Mouse (Mus musculus) heart, adult 8-10 months (tissue): Measurements from ENCODE around the gene Naa30. TPM values are rescaled to one million over a fixed set of nuclear protein-coding genes. Genes with fewer than 3 reads are reported as not detected.
"Not testable (repeated sequence)": the region's sequence is repeated elsewhere in the genome, so short reads cannot be mapped to it uniquely, and the experiment has no call there.

Source experiments
- DNase-seq: peaks from one replicate; pipeline ENCODE4 v3.0.0; 2022; ENCODE audit warnings: low spot score
- total RNA-seq, 4 experiments: library from RNA; stranded (reverse); gene quantifications; 2 replicates each; pipeline ENCODE4 v1.2.4; 2022

The Naa30 gene
- total RNA-seq, result 10 to 100 TPM; 15.5 to 18.7 (median 16.0) TPM

DNA sequence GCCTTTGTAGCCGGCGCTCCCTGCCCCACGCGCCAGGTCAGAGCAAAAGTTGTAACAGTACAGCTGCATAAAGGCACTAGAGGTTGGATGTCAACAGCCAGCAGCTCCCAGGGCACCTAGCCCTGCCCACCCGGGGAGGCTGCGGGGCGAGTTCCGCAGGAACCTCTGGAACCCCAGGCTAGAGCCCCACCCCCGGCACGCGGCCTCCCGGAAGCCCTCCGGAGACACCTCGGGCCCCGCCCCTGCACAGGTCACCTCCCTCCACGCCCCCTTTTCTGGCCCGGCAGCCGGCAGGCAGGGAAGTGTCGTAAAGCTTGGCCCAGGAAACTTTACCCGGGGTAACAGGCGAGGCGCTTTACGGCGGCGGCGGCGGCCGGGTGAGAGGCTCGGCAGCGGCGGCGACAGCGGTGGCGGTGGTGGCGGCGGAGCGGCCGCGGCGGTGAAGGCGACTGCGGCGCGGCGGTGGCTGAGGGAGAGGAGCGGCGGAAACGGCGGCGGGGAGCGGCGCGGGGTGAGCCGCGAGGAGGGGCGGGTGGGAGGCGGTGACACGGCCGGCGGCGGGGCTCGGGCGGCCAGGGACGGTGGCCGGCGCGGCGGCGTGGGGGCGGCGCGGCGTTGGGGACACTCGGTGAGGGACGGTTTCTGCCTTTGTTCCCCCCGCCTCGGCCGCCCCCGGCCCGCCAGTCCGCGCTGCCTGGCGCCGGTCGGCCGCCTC is at the start of gene Naa30:
Gene Naa30, plus strand, starts transcription at position 360 of the 715 bp plus-strand sequence.
- peak; percentile 99 for DNase-seq

DNA sequence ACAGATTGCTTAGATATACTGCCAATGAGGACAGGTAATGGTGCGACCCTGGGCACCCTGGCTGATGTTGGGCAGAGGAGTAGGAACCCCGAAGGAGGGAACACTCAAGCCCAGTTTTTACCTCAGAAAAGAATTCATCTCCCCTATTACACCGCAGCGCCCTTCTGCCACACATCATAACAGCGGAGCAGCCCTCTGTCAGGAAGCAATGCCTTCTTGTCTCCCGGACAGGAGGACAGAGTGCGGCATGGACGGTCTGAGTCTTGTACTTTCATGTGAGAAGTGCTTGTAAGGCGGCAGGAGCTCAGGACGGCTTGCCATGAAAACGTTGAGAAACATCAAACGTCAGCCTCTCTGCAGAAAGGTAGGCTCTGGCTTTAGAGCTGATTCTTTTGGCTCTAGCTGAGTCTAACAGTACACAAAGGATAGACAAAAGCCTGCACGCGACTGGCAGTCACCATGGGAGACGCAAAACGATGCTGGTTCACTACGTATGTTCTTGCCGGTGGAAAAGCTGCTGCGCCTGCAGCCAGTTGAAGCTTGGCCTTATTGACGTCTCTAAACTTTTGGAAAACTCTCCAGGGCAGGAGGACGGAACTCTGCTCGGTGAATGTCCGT is 44.8 kb upstream of the Naa30 start:
- DNase-seq, result no peak

DNA sequence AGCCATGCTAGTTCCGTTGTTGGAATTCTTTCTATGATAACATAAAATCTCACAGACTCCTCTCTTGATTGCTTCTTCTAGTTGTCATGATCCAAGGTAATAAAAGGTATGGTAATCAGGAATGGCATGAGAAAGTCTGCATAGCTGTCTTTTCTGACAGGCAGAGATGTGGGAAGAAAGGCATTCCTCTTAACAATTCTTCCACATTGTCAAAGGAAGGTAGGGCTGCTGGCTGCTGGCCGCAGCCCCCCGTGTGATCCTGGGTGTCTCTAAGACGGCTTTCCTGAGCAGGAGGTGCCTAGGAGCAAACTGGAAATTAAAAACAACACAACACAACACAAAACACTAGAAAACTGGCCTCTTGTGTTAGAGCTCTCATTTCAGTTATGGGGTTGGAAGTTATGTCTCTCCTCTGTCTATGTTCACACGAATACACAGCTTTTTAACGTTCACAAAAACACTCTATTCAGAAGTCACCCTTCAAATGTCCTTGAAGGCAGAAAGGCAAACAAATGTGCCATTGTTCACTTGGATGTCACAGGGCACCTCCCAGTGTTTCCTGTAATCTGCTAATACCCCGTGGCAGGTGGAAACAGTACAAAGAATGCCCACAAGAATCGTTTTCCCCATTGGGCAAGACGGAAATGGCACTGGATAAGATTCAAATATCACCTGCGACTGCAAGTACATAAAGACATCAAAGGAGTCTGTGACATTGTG is 43.3 kb upstream of the Naa30 start:
- DNase-seq, result no peak

DNA sequence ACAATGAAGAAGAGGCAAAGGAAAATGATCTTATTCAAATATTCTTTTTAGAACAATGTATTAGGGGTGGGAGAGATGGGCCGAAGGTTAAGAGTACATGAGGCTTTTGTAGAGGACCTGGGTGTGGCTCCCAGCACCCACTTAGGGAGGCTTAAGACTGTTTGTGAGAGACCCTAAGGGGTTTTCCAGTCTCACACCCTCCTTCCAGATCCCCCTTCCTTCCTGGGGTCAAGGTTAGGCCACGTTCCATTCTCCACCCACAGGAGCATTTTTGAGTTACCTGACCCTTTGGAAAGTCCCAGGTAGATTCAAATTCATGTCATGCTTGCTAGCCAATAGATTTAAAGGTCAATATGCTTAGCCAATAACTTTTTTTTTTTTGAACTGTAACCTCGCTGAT is 39.6 kb upstream of the Naa30 start:
- DNase-seq, result no peak

DNA sequence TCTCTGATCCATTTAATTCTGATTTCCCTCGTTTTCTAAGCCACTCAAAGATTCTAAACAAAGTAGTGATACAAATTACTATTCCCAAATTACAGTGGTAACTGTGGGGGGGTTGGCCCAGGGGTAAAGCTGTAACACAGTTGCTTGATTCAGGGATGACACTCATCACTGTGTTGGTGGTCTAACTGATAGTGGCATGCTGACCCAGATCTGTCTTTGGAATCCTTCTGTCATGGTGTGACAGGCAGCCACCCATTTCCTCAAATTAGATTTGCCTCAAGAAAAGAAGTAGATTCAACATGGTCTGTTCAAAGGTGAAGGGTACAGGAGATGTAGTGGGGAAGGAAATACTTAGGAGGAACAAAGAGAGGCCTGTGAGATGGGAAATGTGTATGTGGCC is 33.9 kb upstream of the Naa30 start:
- no peak for DNase-seq

DNA sequence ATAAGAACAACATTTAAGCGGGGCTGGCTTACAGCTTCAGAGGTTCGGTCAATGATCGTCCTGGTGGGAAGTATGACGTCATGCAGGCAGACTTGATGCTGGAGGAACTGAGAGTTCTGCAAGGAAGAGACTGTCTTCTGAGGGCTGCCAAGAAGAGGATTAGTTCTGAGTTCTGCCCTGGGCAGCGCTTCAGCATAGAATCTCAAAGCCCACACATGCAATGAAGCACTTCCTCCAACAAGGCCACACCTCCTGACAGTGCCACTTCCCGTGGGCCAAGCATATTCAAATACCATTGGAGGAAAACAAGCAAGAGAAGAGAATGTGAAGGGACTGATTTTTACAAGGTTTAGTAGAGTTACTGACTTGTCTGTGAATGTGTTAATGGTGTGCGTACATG is 31.3 kb upstream of the Naa30 start:
- no peak for DNase-seq

DNA sequence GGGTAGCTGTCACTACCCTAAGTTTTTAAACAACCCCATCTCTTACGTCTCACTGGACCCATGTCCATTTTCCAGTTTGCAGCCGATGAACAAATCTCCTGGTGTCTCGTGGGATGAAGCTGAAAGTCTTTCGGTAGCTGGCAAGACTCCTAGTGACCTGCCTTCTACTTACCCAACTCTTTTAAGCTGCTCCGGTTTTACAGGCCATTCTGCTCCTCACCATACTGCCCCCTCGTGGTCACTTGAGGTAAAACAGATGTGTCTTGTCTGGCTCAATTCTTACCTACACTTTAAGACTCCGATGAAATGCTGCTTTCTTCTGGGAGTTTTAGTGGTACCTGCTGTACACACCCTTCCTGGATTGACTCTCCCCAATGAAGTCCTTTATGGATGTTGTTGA is 18.2 kb upstream of the Naa30 start:
- peak; percentile 50 for DNase-seq

DNA sequence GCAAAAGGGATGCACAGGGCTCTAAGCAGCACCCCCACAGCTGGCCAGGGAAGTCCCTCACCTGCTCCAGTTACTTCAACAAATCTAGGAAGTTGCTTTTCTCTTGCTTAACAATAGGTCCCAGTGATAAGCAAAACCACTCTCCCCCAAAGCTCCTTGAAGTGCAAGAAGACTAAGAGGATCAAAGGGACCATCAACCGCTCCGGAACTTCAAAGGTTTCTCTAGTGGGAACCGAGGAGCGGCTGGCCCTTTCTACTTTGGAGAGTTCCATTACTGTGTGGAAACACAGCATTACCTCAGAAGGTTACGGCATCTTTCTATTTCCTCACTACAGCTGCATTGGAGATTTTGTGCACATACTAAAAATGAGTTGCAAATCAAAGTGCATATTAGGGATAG is 16.5 kb upstream of the Naa30 start:
- no peak for DNase-seq

DNA sequence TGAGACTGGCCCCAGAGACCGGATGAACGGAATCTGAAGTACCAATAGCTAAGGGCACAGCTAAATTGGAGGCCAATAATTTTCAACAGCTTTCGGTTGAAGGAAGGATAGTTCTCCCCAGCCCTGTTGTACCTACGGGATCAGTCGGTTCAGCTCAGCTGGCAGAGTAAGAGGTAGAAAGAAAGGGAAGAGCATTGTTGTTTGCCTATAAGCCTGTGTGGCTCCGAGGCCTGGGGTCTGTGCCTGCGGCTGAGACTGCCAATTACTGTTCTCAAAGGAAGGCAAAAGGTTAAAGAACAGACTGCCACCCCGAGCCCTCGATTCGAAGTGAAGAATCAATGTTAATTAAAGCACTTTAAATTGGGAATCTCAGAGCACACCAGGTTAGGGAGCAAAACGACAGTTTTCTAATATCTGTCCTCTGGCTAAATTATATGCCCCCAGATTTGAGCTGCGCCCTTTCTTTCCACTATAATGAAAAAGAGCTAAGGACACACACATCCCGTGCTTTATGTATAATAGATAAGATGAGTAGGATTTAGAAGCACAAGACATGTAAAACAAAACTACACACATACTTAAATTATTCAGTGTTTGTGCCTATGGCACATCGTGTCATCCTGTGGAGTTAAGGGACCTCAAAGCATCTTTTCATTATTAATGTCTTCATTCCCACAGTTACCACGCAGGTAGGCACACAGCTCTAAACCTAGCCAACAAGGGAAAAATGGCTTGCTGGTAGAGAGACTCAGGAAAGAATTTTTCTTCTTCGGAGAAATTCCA is 13.7 kb upstream of the Naa30 start:
- no peak for DNase-seq

DNA sequence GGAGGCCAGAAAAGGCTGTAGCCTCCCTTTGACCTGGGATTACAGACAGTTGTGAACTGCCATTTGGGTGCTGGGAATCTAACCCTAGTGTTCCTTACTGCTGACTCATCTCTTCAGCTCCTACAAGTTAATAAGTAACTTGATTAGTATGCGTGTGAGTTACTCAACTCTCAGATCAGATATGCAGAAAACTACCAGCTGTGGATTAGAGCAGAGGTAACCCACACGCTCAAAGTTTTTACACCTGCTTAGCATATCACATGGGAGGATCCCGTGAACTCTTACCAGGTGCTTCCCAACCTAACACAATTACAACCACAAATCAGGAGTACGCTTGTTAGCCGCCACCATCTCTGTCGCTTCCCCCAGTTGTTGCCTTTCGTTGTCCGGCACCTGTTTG is 740 bp upstream of the Naa30 start:
- DNase-seq, result no peak

DNA sequence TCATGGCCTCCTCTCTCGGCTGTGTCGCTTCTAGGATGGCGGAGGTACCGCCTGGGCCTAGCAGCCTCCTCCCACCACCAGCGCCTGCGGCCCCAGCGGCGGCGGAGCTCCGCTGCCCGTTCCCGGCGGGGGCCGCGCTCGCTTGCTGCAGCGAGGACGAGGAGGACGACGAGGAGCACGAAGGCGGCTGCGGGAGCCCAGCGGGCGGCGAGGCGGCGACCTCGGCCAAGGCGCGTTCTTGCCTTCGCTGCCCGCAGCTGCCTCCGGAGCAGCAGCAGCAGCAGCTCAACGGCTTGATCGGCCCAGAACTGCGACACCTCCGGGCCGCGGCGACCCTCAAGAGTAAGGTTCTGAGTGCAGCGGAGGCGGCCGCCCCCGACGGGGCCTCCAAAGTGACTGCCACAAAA is 559 bp downstream of the Naa30 start:
- no peak for DNase-seq

DNA sequence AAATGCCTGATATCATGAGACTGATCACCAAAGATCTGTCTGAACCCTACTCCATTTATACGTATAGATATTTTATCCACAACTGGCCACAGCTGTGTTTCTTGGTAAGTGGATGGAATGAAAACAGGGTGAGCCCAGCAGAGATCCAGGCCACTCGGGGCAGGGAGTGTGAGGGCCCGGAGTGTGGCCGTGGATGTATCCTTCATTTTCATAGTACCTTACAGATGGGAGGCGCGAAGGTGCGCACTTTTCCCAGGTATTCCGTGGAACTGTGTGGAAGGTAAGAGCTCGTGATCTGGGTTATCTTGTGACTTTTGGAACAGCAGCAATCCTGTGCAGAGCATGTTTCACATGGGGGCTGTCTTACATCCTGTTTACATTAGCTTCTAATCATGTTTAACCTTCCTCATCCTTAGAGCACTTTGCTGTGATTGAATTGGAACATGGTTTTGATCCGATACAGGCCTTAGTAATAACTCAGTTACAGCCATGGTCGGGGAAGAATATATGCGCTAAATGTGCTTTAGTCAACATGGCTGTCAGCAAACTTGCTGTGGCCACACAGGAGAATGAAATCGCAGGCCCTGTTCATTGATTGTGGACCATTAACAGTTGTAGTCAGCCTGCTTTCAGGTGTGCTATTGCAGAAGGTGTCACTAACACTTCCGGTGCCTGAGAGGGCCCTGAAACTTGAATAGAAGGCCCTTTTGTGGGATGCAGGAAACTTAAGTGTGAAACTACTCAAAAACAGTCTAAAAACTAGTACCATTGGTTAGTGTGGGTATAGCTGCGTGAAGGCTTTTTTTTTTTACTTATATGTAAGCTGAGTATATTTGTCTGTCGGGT is 1.5 kb downstream of the Naa30 start:
- no peak for DNase-seq

DNA sequence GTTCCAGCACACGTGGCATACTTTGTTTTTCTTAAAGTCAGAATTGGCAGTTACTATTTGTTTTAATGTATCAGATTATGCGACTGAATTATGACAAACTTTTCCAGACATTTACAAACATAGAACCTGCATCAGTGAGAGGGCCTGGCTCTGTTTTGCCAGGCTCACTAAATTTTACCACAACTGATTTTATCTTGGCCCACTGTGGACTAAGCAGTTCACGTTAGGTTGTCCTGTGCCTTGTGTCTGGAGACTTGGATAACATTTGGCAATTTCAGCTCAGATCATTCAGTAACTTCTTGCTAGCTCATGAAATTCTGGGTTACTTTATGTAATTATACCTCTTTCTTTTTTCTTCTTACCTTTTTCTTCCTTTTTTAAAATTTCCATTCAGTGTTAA is 7.7 kb downstream of the Naa30 start:
- DNase-seq, result no peak

DNA sequence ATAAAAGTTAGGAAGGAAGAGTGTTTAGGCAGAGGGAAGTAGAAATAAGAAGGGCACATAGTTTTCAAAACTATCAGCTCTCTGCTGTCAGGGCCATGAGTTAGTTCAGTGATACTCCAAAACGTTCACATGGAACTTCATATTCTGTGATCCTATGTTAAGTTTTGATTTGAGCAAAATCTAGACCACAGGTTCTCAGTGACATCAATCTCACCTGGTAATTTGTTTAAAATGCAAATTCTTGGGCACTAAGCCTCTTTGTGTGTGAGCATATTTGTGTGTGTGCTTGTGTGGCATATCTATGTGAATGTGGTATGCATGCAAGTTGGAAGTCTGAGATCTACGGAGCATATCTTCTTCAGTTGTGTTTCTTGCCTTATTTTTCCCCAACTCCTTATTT is 14.2 kb downstream of the Naa30 start:
- DNase-seq, result no peak

DNA sequence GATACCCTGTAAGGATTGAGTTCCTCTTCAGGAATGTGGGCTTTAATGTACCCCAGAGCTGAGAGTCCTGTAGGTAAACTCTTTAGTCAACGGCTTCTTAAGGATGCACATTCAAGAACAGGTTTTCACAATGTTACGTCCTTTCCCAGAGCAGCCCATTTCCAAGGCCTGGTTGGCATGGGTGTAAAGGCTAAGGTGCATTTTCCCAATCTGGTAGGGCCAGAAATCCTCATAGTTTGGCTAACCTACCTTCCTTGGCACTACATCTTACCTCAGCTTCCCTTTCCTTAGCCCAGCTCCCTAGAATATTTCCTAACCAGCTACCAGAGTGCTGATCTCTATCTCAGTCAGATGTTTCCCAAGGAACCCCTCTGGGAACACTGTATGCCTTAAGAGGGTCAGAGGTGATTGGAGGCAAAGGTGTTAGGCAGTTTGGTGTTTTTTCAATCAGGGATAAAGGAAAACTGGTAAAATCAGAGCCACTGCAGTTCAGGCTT is 25.1 kb downstream of the Naa30 start:
- DNase-seq, result no peak

DNA sequence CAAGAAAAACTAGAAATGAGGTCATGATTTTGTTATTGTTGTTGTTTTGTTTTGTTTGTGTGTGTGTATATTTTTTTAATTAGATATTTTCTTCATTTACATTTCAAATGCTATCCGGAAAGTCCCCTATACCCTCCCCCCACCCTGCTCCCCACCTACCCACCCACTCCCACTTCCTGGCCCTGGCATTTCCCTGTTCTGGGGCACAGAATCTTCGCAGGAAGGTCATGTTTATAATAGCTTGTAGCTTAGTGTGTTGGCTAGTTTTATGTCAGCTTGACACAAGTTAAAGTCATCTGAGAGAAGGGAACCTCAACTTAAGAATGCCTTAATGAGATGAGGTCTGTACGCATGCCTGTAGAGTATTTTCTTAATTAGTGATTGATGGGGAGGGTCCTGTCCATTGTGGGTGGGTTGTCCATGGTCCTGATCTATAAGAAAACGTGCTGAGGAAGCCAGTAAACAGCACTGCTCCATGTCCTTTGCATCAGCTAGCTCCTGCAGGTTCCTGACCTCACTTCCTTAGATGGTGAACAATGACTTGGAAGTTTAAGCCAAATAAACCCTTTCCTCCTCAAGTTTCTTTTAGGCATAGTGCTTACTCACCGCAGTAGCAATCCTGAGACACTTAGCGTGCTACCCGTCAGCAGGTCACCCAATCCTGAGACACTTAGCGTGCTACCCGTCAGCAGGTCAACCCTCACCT is 29.2 kb downstream of the Naa30 start:
- no peak for DNase-seq

DNA sequence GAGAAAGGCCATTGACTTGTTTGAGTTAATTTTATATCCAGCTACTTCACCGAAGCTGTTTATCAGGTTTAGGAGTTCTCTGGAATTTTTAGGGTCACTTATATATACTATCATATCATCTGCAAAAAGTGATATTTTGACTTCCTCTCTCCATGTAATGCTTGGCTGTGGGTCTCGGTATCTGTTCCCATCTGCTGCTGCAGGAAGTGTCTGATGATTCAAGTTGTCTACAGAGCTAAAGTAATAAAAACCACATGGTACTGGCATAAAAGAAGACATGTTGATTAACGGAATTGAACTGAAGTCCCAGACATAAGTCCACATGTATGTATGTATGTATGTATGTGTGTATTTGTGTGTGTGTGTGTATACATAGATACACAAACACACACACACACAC is 38.2 kb downstream of the Naa30 start:
- DNase-seq, result not testable (repeated sequence)

DNA sequence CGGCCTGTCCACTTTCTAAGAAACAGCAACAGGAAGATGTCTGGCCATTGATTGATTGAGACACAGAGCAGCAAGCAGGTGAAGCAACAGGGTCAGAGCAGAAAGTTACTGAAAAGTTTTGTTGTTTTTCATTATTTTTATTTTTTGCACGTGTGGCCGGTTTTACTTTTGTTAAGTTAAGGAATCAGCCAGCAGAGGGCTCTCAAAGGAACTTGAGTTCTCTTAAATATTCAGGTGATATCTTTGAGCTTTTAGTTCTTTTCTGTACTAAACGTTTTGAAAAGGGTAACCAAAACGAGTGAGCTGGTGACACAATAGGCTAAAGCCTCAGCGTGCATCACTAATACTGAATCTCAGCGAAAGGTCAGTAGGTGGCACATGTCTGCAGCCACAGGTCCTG is 46.7 kb downstream of the Naa30 start:
- no peak for DNase-seq

DNA sequence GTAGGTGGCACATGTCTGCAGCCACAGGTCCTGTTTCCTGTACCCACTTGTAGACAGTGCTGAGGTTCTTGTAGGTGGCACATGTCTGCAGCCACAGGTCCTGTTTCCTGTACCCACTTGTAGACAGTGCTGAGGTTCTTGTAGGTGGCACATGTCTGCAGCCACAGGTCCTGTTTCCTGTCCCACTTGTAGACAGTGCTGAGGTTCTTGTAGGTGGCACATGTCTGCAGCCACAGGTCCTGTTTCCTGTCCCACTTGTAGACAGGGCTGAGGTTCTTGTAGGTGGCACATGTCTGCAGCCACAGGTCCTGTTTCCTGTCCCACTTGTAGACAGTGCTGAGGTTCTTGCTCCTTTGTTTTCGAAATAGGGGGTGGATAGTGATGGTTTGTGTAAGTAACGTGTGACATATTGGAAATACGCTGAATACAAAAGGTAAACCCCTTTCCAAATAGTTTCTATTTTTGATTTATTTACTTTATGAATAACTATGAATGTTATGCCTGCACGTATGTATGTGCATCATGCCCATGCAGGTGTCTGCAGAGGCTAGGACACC is 47.5 kb downstream of the Naa30 start:
- DNase-seq, result not testable (repeated sequence)

DNA sequence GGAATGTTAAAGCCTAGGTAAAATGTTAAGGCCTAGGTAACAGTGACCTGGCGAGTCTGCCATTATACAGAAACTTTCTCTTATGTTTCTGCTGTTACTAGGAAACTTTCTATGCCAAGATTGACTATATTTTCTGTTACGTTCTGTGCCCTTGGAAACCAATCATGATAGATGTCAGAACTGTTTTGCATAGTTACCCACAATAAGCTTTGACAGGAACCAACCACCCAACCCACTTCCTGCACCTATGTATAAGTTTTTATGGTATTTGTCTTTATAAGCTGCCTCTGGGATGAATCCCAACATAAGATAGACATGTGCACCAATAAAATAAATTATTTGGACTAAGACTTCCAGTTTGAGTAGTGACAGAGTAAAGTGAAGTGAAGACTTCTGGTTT is 49.7 kb downstream of the Naa30 start:
- no peak for DNase-seq
